Mouse (Mus musculus) heart, embryonic 16.5 days (tissue): Measurements from ENCODE around the gene Hal. TPM values are rescaled to one million over a fixed set of nuclear protein-coding genes. Genes with fewer than 3 reads are reported as not detected.
A peak's percentile ranks its signal among the peaks of the same experiment; 100 is the strongest.
"Not testable (repeated sequence)": the region's sequence is repeated elsewhere in the genome, so short reads cannot be mapped to it uniquely, and the experiment has no call there.

ENCODE experiments used
- ATAC-seq: fragments of 200-750 bp; cut with Nextera tagmentation; replicated peaks from 2 replicates; pipeline ENCODE4 v1.8.0; 2017; ENCODE audit warnings: moderate number of reproducible peaks; ENCODE audit not compliant: insufficient read depth, low FRiP score; ENCODE audit errors: extremely low read depth
- H3K27ac ChIP-seq: fragments of 300-500 bp; sonication (generic); 2 replicates; pipeline ENCODE4 v1.5.1; 2014; ENCODE audit warnings: mild to moderate bottlenecking, low read length, control low read depth, moderate library complexity
- H3K27me3 ChIP-seq: fragments of 300-500 bp; sonication (generic); 2 replicates; pipeline ENCODE4 v1.6.1; 2014; ENCODE audit warnings: low read length, mixed read lengths; ENCODE audit not compliant: control insufficient read depth, insufficient read depth
- H3K36me3 ChIP-seq: fragments of 300-500 bp; sonication (generic); 2 replicates; pipeline ENCODE4 v1.6.1; 2014; ENCODE audit not compliant: control insufficient read depth, insufficient read depth
- H3K4me1 ChIP-seq: fragments of 300-500 bp; sonication (generic); 2 replicates; pipeline ENCODE4 v1.6.1; 2014; ENCODE audit warnings: low read length, mixed read lengths; ENCODE audit not compliant: control insufficient read depth, insufficient read depth
- H3K4me2 ChIP-seq: fragments of 300-500 bp; sonication (generic); 2 replicates; pipeline ENCODE4 v1.6.1; 2014; ENCODE audit warnings: low read depth, mild to moderate bottlenecking, control low read depth, low read length
- H3K4me3 ChIP-seq: fragments of 300-500 bp; sonication (generic); 2 replicates; pipeline ENCODE4 v1.5.1; 2014; ENCODE audit warnings: mild to moderate bottlenecking, control low read depth, low read length
- H3K9ac ChIP-seq: fragments of 300-500 bp; sonication (generic); 2 replicates; pipeline ENCODE4 v1.6.1; 2014; ENCODE audit warnings: low read length, control low read depth
- H3K9me3 ChIP-seq: fragments of 300-500 bp; sonication (generic); replicated peaks from 2 replicates; pipeline ENCODE4 v1.6.1; 2016; ENCODE audit warnings: low read length; ENCODE audit not compliant: control insufficient read depth
- WGBS: fragments of 180-500 bp; shearing (Covaris S2); extraction: QIAGEN DNeasy Blood & Tissue Kit; methylation state at CpG from one replicate; pipeline ENCODE4 v1.1.7; 2014; 5-methylcytosine and 5-hydroxymethylcytosine counted together
- polyA plus RNA-seq: library from polyadenylated mRNA; unstranded; fragments of >200 nt; fragmentation: Nextera tagmentation; extraction: Ambion mirVana; gene quantifications from 2 replicates; pipeline ENCODE4 v1.2.1, GENCODE M21; 2015

The Hal gene
- polyA plus RNA-seq, 1 experiment from 2014 or later: 0.80 TPM

DNA sequence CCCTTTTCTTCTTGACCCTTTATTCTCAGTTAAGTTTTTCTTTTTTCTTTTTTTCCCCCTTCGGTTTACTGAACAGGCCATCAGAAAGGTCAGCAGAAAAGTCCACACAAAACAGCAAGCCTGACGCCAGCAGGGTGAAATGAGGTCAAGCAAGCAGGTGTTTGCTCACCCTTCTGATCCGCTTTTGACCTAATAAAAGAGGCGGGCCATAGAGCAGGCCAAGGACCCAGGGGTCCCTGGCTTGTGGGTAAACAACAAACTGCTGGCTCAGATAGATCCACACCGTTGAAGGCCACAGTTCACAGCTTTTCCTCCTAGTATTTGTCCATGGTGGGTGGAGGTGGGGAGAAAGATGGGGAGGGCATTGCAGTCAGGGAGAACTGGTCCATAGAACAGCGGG, 54.6 kb downstream of the Hal start:
- H3K9ac ChIP-seq: no peak overlapping the region

GRCm38 (mm10) chr10:93544172-93544571, 55.6 kb downstream of the Hal start:
- no peak for ATAC-seq
- H3K4me2 ChIP-seq: no peak overlapping the region
- peaks cover 7% of the 10 kb centered on the region for H3K4me1 ChIP-seq
- H3K27me3 ChIP-seq: no peaks in the 10 kb centered on the region
- H3K27ac ChIP-seq: no peak overlapping the region
- 82% methylated on average over 5 of the region's 5 CpGs for WGBS
- no peak overlapping the region for H3K4me3 ChIP-seq
- no peak overlapping the region for H3K9ac ChIP-seq
- no peaks in the 10 kb centered on the region for H3K9me3 ChIP-seq
- no peaks in the 10 kb centered on the region for H3K36me3 ChIP-seq

More for the DNA sequence above, 54.6 kb downstream of the Hal start:
- no peak for ATAC-seq
- Histone ChIP-seq H3K9me3 (no peaks in the 10 kb centered on the region), H3K4me2 (no peak overlapping the region), H3K36me3 (no peaks in the 10 kb centered on the region), H3K4me1 (peaks cover 7% of the 10 kb centered on the region), H3K27ac (no peak overlapping the region), H3K4me3 (no peak overlapping the region), H3K27me3 (0 out of 2 replicates have a peak, but pooled peaks cover 3% of the 10 kb centered on the region)
- WGBS: 67% methylated on average over 6 of the region's 6 CpGs

GRCm38 (mm10) chr10:93547741-93548270, 59.2 kb downstream of the Hal start:
- Histone ChIP-seq H3K4me2 (no peak overlapping the region), H3K36me3 (no peaks in the 10 kb centered on the region), H3K9me3 (no peaks in the 10 kb centered on the region), H3K4me1 (no peaks in the 10 kb centered on the region), H3K27me3 (no peaks in the 10 kb centered on the region), H3K27ac (no peak overlapping the region), H3K4me3 (no peak overlapping the region), H3K9ac (no peak overlapping the region)
- ATAC-seq: no peak
- 88% methylated on average over 4 of the region's 4 CpGs for WGBS

DNA sequence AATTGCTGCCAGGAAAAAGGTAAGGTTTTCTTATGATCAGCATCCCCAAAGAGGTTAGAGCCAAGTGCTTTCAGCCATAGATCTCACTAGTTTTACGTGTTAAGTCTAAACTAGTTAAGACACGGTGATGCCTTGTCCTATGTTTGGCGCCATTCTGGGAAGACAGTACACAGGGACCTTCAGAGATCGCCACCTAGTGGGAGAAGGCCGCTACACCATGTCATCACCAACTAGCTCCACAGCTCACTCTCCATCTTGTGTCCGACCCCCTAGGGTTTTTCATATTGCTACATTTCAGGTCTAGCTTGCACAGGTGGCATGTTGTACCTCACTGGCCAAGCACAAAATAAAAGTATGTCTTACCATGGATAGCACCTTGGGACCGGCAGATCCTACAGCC, 60.4 kb downstream of the Hal start:
- no peak; the same call in 1 of the 2 replicates for ATAC-seq
- H3K9me3 ChIP-seq: no peaks in the 10 kb centered on the region
- H3K27ac ChIP-seq: no peak overlapping the region
- WGBS: 12% methylated on average over 7 of the region's 7 CpGs
- no peaks in the 10 kb centered on the region for H3K4me1 ChIP-seq
- no peak overlapping the region for H3K4me3 ChIP-seq
- H3K4me2 ChIP-seq: no peak overlapping the region
- H3K27me3 ChIP-seq: no peaks in the 10 kb centered on the region
- H3K9ac ChIP-seq: no peak overlapping the region
- no peaks in the 10 kb centered on the region for H3K36me3 ChIP-seq

- Histone ChIP-seq H3K9me3 (no peaks in the 10 kb centered on the region), H3K4me2 (no peak overlapping the region), H3K4me1 (no peaks in the 10 kb centered on the region), H3K27me3 (no peaks in the 10 kb centered on the region), H3K27ac (no peak overlapping the region), H3K36me3 (no peaks in the 10 kb centered on the region), H3K9ac (no peak overlapping the region), H3K4me3 (no peak overlapping the region)
- WGBS: 75% methylated on average over 10 of the region's 10 CpGs
- ATAC-seq: no peak
These were observed 61.3 kb downstream of the Hal start for GRCm38 (mm10) chr10:93549821-93550220.

DNA sequence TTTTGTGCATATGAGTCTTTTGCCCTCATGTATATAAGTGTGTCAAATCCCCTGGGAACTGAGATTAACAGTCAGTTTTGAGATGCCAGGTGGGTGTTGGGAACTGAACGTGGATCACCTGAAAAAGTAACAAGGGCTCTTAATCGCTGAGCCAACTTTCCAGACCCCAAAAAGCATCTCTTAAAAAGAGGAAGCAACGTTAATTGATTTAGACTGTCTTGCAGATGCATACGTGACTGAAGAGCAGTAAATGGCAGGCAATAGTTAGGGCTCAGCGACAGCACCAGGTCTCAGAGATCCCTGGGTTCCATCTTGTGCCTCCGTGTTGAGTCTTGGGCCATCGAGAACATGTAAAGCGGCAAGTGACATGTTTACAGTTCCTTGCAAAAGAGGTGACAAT, 64.0 kb downstream of the Hal start:
- Histone ChIP-seq H3K9ac (no peak overlapping the region), H3K27ac (no peak overlapping the region), H3K4me3 (no peak overlapping the region), H3K4me1 (no peaks in the 10 kb centered on the region), H3K4me2 (no peak overlapping the region), H3K9me3 (no peaks in the 10 kb centered on the region), H3K36me3 (no peaks in the 10 kb centered on the region), H3K27me3 (no peaks in the 10 kb centered on the region)
- no peak for ATAC-seq
- 76% methylated on average over 8 of the region's 8 CpGs for WGBS

DNA sequence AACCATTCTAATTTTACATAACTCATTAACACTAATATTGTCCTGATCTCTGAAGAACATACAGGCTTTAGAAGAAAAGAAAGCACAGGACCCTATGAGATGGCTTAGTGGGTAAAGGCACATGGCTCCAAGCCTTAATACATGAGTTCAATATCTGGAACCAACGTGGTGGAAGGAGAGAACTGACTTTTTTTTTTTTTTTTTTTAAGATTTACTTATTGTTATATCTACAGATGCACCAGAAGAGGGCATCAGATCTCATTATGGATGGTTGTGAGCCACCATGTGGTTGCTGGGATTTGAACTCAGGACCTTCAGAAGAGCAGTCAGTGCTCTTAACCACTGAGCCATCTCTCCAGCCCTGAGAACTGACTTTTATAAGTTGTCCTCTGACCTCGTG, 69.4 kb downstream of the Hal start:
- 66% methylated on average over 2 of the region's 2 CpGs for WGBS
- not testable (repeated sequence) for H3K9ac ChIP-seq, H3K9me3 ChIP-seq, H3K27ac ChIP-seq, H3K4me2 ChIP-seq, H3K4me1 ChIP-seq, ATAC-seq, H3K36me3 ChIP-seq, H3K4me3 ChIP-seq, H3K27me3 ChIP-seq

GRCm38 (mm10) chr10:93559786-93560185, 71.2 kb downstream of the Hal start:
- no peak overlapping the region for H3K4me2 ChIP-seq
- WGBS: 57% methylated on average over 9 of the region's 9 CpGs
- H3K4me3 ChIP-seq: no peak overlapping the region
- no peaks in the 10 kb centered on the region for H3K36me3 ChIP-seq
- H3K27me3 ChIP-seq: no peaks in the 10 kb centered on the region
- 0 out of 2 replicates have a peak, but pooled peaks have one; percentile 10 for ATAC-seq
- H3K9me3 ChIP-seq: no peaks in the 10 kb centered on the region
- H3K4me1 ChIP-seq: no peaks in the 10 kb centered on the region
- H3K9ac ChIP-seq: no peak overlapping the region
- no peak overlapping the region for H3K27ac ChIP-seq

GRCm38 (mm10) chr10:93564518-93565090, 76.0 kb downstream of the Hal start:
- Histone ChIP-seq H3K4me1 (no peaks in the 10 kb centered on the region), H3K4me3 (no peak overlapping the region), H3K27me3 (no peaks in the 10 kb centered on the region), H3K4me2 (no peak overlapping the region), H3K27ac (no peak overlapping the region), H3K9me3 (no peaks in the 10 kb centered on the region), H3K36me3 (no peaks in the 10 kb centered on the region), H3K9ac (no peak overlapping the region)
- ATAC-seq: no peak
- 74% methylated on average over 14 of the region's 14 CpGs for WGBS
